Mouse (Mus musculus) hindbrain, embryonic 10.5 days (tissue): ENCODE data around the gene Gm36245. TPM values are rescaled to one million over a fixed set of nuclear protein-coding genes. Genes with fewer than 3 reads are reported as not detected.
"Not testable (repeated sequence)": the region's sequence is repeated elsewhere in the genome, so short reads cannot be mapped to it uniquely, and the experiment has no call there.

Experiments used
- DNase-seq: peaks from one replicate; pipeline ENCODE4 v3.0.0-alpha.2; 2017; ENCODE audit warnings: low spot score
- H3K27ac ChIP-seq: fragments of 300-500 bp; sonication (generic); 2 replicates; pipeline ENCODE4 v1.5.1; 2016; ENCODE audit warnings: mild to moderate bottlenecking, moderate library complexity
- H3K27me3 ChIP-seq: fragments of 300-500 bp; sonication (generic); 2 replicates; pipeline ENCODE4 v1.6.1; 2016; ENCODE audit warnings: mild to moderate bottlenecking; ENCODE audit not compliant: poor library complexity, insufficient read depth, severe bottlenecking
- H3K36me3 ChIP-seq: fragments of 300-500 bp; sonication (generic); 2 replicates; pipeline ENCODE4 v1.6.1; 2016; ENCODE audit warnings: mild to moderate bottlenecking, moderate library complexity
- H3K4me1 ChIP-seq: fragments of 300-500 bp; sonication (generic); replicated peaks from 2 replicates; pipeline ENCODE4 v1.6.1; 2016; ENCODE audit warnings: mild to moderate bottlenecking
- H3K4me3 ChIP-seq: fragments of 300-500 bp; sonication (generic); 2 replicates; pipeline ENCODE4 v1.5.1; 2016; ENCODE audit warnings: mild to moderate bottlenecking, moderate library complexity
- H3K9me3 ChIP-seq: fragments of 300-500 bp; sonication (generic); 2 replicates; pipeline ENCODE4 v1.6.1; 2016; ENCODE audit warnings: mild to moderate bottlenecking, moderate library complexity
- WGBS: fragments of 180-500 bp; shearing (Covaris S2); methylation state at CpG from one replicate; pipeline ENCODE4 v1.1.7; 2016; 5-methylcytosine and 5-hydroxymethylcytosine counted together
- polyA plus RNA-seq: library from polyadenylated mRNA; unstranded; fragments of >200 nt; fragmentation: Nextera tagmentation; extraction: Ambion mirVana; gene quantifications from 2 replicates; pipeline ENCODE4 v1.2.1, GENCODE M21; 2016

The Gm36245 gene
- polyA plus RNA-seq, 1 experiment from 2014 or later, result not detected

- not testable (repeated sequence) for H3K36me3 ChIP-seq, DNase-seq, H3K9me3 ChIP-seq, H3K27ac ChIP-seq, H3K4me1 ChIP-seq, H3K4me3 ChIP-seq, H3K27me3 ChIP-seq
- 81% methylated on average over 4 of the region's 4 CpGs for WGBS
These were observed 27.4 kb downstream of the Gm36245 start for GRCm38 (mm10) chr15:77626471-77626870.

GRCm38 (mm10) chr15:77628647-77629046 lies 29.6 kb downstream of the Gm36245 start:
- not testable (repeated sequence) for H3K27me3 ChIP-seq, H3K36me3 ChIP-seq, DNase-seq, H3K4me3 ChIP-seq, H3K9me3 ChIP-seq, H3K27ac ChIP-seq, H3K4me1 ChIP-seq
- 58% methylated on average over 9 of the region's 9 CpGs for WGBS

- H3K9me3 ChIP-seq, H3K36me3 ChIP-seq, H3K27me3 ChIP-seq, H3K4me3 ChIP-seq, H3K4me1 ChIP-seq, DNase-seq, H3K27ac ChIP-seq: not testable (repeated sequence)
- WGBS, result 83% methylated on average over 3 of the region's 3 CpGs
These were observed 30.8 kb downstream of the Gm36245 start for GRCm38 (mm10) chr15:77629822-77630221.

GRCm38 (mm10) chr15:77643176-77643575 lies 44.1 kb downstream of the Gm36245 start, which contains the start of gene Apol11b:
Gene Apol11b (minus strand): TSS chr15:77643286.
- not testable (repeated sequence) for H3K27me3 ChIP-seq, H3K36me3 ChIP-seq, H3K4me3 ChIP-seq, DNase-seq, H3K4me1 ChIP-seq, H3K9me3 ChIP-seq, H3K27ac ChIP-seq
- 72% methylated on average over 2 of the region's 2 CpGs for WGBS

GRCm38 (mm10) chr15:77651143-77651542 lies 52.1 kb downstream of the Gm36245 start:
- DNase-seq, H3K4me3 ChIP-seq, H3K4me1 ChIP-seq, H3K27me3 ChIP-seq, H3K36me3 ChIP-seq, H3K27ac ChIP-seq, H3K9me3 ChIP-seq: not testable (repeated sequence)

Other genes with a start within 250 kb of the Gm36245 start
- not detected in 2 replicates for gene Apol7a, start 200.1 kb upstream of the Gm36245 start, polyA plus RNA-seq
- gene Apol9a, start 188.1 kb upstream of the Gm36245 start, polyA plus RNA-seq, result 0.04 TPM in 1 of 2 replicates, not detected in the other
- gene Apol7b, start 151.8 kb upstream of the Gm36245 start, polyA plus RNA-seq, result not detected in 2 replicates
- not detected in 2 replicates for gene Apol10a, start 122.2 kb upstream of the Gm36245 start, polyA plus RNA-seq
- gene Apol11a, start 91.0 kb upstream of the Gm36245 start, polyA plus RNA-seq, result not detected in 2 replicates
- gene Apol7c, start 65.9 kb upstream of the Gm36245 start, polyA plus RNA-seq, result not detected in 2 replicates
- gene 1700025B11Rik, start 37.4 kb upstream of the Gm36245 start, polyA plus RNA-seq, result not detected in 2 replicates
- not detected in 2 replicates for gene Apol10b, start 3.1 kb upstream of the Gm36245 start, polyA plus RNA-seq
- gene Apol11b, start 44.0 kb downstream of the Gm36245 start, polyA plus RNA-seq, result not detected in 2 replicates
- not detected in 2 replicates for gene Apol7e, start 99.6 kb downstream of the Gm36245 start, polyA plus RNA-seq
- not detected in 2 replicates for gene Apol9b, start 129.8 kb downstream of the Gm36245 start, polyA plus RNA-seq
- gene Apol8, start 157.7 kb downstream of the Gm36245 start, polyA plus RNA-seq, result 0.14 and 0.20 TPM in 2 replicates
- gene Myh9, start 242.9 kb downstream of the Gm36245 start, polyA plus RNA-seq, result 32.7 and 38.4 TPM in 2 replicates